Mouse (Mus musculus) stomach, embryonic 15.5 days (tissue): ENCODE results near the gene Ncf1. TPM values are rescaled to one million over a fixed set of nuclear protein-coding genes. Genes with fewer than 3 reads are reported as not detected.

Experiments
- ATAC-seq: fragments of 200-750 bp; cut with Nextera tagmentation; 2 replicates; pipeline ENCODE4 v1.8.0; 2017; ENCODE audit warnings: low read depth, moderate number of reproducible peaks, moderate TSS enrichment; ENCODE audit not compliant: insufficient read depth, low FRiP score
- H3K27ac ChIP-seq: fragments of 300-500 bp; sonication (generic); 2 replicates; pipeline ENCODE4 v1.5.1; 2015; ENCODE audit warnings: mild to moderate bottlenecking, inconsistent platforms
- H3K27me3 ChIP-seq: fragments of 300-500 bp; sonication (generic); replicated peaks from 2 replicates; pipeline ENCODE4 v1.6.1; 2015; ENCODE audit warnings: inconsistent platforms
- H3K36me3 ChIP-seq: fragments of 300-500 bp; sonication (generic); 2 replicates; pipeline ENCODE4 v1.6.1; 2015; ENCODE audit warnings: inconsistent platforms
- H3K4me1 ChIP-seq: fragments of 300-500 bp; sonication (generic); 2 replicates; pipeline ENCODE4 v1.6.1; 2015; ENCODE audit warnings: inconsistent platforms
- H3K4me2 ChIP-seq: fragments of 300-500 bp; sonication (generic); 2 replicates; pipeline ENCODE4 v1.6.1; 2015; ENCODE audit warnings: mild to moderate bottlenecking, inconsistent platforms
- H3K4me3 ChIP-seq: fragments of 300-500 bp; sonication (generic); replicated peaks from 2 replicates; pipeline ENCODE4 v1.5.1; 2015; ENCODE audit warnings: inconsistent platforms
- H3K9ac ChIP-seq: fragments of 300-500 bp; sonication (generic); 2 replicates; pipeline ENCODE4 v1.6.1; 2015; ENCODE audit warnings: inconsistent platforms
- H3K9me3 ChIP-seq: fragments of 300-500 bp; sonication (generic); 2 replicates; pipeline ENCODE4 v1.6.1; 2016; ENCODE audit warnings: inconsistent platforms
- WGBS: fragments of 180-500 bp; shearing (Covaris S2); methylation state at CpG from one replicate; pipeline ENCODE4 v1.1.7; 2015; 5-methylcytosine and 5-hydroxymethylcytosine counted together
- polyA plus RNA-seq: library from polyadenylated mRNA; unstranded; fragments of >200 nt; fragmentation: Nextera tagmentation; extraction: Ambion mirVana; gene quantifications from 2 replicates; pipeline ENCODE4 v1.2.1, GENCODE M21; 2015

Gene Ncf1
- polyA plus RNA-seq, 1 experiment from 2014 or later, result 7.9 TPM

DNA sequence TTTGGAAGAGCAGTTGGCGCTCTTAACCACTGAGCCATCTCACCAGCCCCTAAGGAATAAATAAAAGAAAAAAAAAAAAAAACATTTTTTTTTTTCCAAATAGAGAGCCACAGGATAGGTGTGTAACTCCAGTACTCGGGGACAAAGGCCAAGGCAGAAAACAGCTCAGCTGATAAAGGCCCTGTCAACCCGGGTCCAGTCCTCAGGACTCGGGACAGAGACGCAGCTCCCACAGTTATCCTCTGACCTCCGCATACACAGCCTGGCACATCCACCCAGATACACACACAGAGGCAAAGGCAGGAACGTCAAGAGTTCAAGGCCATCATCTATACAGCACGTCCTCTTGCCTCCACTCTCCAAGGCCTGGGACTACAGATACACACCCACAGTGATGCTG lies 59.3 kb downstream of the Ncf1 start:
- no peak for ATAC-seq
- H3K36me3 ChIP-seq, result no peaks in the 10 kb centered on the region; the same call in 1 of the 2 replicates

More for the DNA sequence above, 59.3 kb downstream of the Ncf1 start:
- 89% methylated on average over 8 of the region's 8 CpGs for WGBS
- no peak overlapping the region for H3K4me2 ChIP-seq
- H3K9ac ChIP-seq, result no peak overlapping the region
- H3K27ac ChIP-seq, result no peak overlapping the region
- no peak overlapping the region for H3K4me3 ChIP-seq
- H3K27me3 ChIP-seq, result no peaks in the 10 kb centered on the region
- peaks cover under 1% of the 10 kb centered on the region; the same call in 1 of the 2 replicates for H3K4me1 ChIP-seq
- H3K9me3 ChIP-seq, result no peaks in the 10 kb centered on the region

Other genes with a start within 250 kb of the Ncf1 start
- 4.5 and 5.1 TPM in 2 replicates for gene Castor2, start 129.9 kb downstream of the Ncf1 start, polyA plus RNA-seq
- gene Rcc1l, start 52.9 kb downstream of the Ncf1 start, polyA plus RNA-seq, result 27.3 and 30.8 TPM in 2 replicates
- 7.7 and 8.2 TPM in 2 replicates for gene Gtf2ird2, start 45.6 kb downstream of the Ncf1 start, polyA plus RNA-seq
- 154 and 163 TPM in 2 replicates for gene Gtf2i, start 85.1 kb upstream of the Ncf1 start, polyA plus RNA-seq
- 83.6 and 90.8 TPM in 2 replicates for gene Gtf2ird1, start 227.1 kb upstream of the Ncf1 start, polyA plus RNA-seq